Mouse (Mus musculus) lung, embryonic 14.5 days (tissue): ENCODE data around the gene C1qtnf4. TPM values are rescaled to one million over a fixed set of nuclear protein-coding genes. Genes with fewer than 3 reads are reported as not detected.

Experiments used
- ATAC-seq: fragments of 200-750 bp; cut with Nextera tagmentation; 2 replicates; pipeline ENCODE4 v1.8.0; 2017; ENCODE audit warnings: mild to moderate bottlenecking, moderate TSS enrichment, moderate library complexity; ENCODE audit not compliant: insufficient read depth
- DNase-seq: peaks from one replicate; pipeline ENCODE4 v3.0.0-alpha.2; 2015
- H3K27ac ChIP-seq: fragments of 300-500 bp; sonication (generic); 2 replicates; pipeline ENCODE4 v1.5.1; 2014; ENCODE audit warnings: low read depth, mild to moderate bottlenecking, moderate library complexity
- H3K27me3 ChIP-seq: fragments of 300-500 bp; sonication (generic); 2 replicates; pipeline ENCODE4 v1.6.1; 2014; ENCODE audit warnings: low read length, control low read depth; ENCODE audit not compliant: insufficient read depth
- H3K36me3 ChIP-seq: fragments of 300-500 bp; sonication (generic); 2 replicates; pipeline ENCODE4 v1.6.1; 2014; ENCODE audit warnings: control low read depth; ENCODE audit not compliant: insufficient read depth
- H3K4me1 ChIP-seq: fragments of 300-500 bp; sonication (generic); 2 replicates; pipeline ENCODE4 v1.6.1; 2014; ENCODE audit warnings: antibody characterized with exemption, control low read depth; ENCODE audit not compliant: insufficient read depth
- H3K4me2 ChIP-seq: fragments of 300-500 bp; sonication (generic); 2 replicates; pipeline ENCODE4 v1.6.1; 2014; ENCODE audit warnings: mild to moderate bottlenecking
- H3K4me3 ChIP-seq: fragments of 300-500 bp; sonication (generic); 2 replicates; pipeline ENCODE4 v1.5.1; 2014; ENCODE audit warnings: low read depth, low read length
- H3K9ac ChIP-seq: fragments of 300-500 bp; sonication (generic); 2 replicates; pipeline ENCODE4 v1.6.1; 2014
- H3K9me3 ChIP-seq: fragments of 300-500 bp; sonication (generic); 2 replicates; pipeline ENCODE4 v1.6.1; 2016; ENCODE audit warnings: low read depth, low read length, control low read depth
- CTCF ChIP-seq: IDR thresholded peaks from 2 replicates; pipeline ENCODE4 v1.5.1; 2016; ENCODE audit warnings: antibody characterized with exemption, low read depth
- WGBS: fragments of 180-500 bp; shearing (Covaris S2); extraction: QIAGEN DNeasy Blood & Tissue Kit; methylation state at CpG from one replicate; pipeline ENCODE4 v1.1.7; 2014; 5-methylcytosine and 5-hydroxymethylcytosine counted together
- polyA plus RNA-seq: library from polyadenylated mRNA; unstranded; fragments of >200 nt; fragmentation: Nextera tagmentation; extraction: Ambion mirVana; gene quantifications from 2 replicates; pipeline ENCODE4 v1.2.1, GENCODE M21; 2014

Gene C1qtnf4
- polyA plus RNA-seq, 1 experiment from 2014 or later = 3.1 TPM

DNA sequence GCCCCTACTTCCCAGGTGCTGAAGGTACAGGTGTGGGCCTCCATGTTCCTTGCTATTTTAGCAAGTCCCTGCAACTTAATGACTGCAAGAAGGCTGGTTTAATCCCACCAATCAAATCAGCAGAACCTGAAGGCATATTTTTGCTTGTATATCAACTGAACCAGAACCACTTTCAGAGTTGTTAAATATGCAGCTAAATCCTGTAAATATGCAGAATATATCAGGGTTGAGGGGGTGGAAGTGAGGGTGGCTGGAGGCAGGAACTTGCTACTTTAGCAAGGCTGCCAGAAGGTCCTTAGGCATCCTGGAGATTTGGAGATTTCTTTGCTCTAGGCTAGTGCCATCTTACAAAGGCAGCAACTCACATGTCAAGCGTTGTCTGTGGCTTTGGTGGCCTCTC lies 29.9 kb downstream of the C1qtnf4 start:
- DNase-seq (no peak), ATAC-seq (no peak)
- H3K36me3 ChIP-seq = peaks cover 39% of the 10 kb centered on the region
- 0 out of 2 replicates have a peak overlapping the region, but pooled peaks have one; percentile 94 for H3K9ac ChIP-seq
- no peak for TF ChIP-seq CTCF
- H3K4me3 ChIP-seq = peak overlapping the region; percentile 77; the same call in 1 of the 2 replicates
- H3K4me2 ChIP-seq = peak overlapping the region; percentile 93; the same call in 1 of the 2 replicates
- H3K27me3 ChIP-seq = no peaks in the 10 kb centered on the region
- peaks cover 16% of the 10 kb centered on the region; the same call in 1 of the 2 replicates for H3K4me1 ChIP-seq
- no peaks in the 10 kb centered on the region for H3K9me3 ChIP-seq
- 80% methylated on average over 1 of the region's 1 CpGs for WGBS
- no peak overlapping the region for H3K27ac ChIP-seq

DNA sequence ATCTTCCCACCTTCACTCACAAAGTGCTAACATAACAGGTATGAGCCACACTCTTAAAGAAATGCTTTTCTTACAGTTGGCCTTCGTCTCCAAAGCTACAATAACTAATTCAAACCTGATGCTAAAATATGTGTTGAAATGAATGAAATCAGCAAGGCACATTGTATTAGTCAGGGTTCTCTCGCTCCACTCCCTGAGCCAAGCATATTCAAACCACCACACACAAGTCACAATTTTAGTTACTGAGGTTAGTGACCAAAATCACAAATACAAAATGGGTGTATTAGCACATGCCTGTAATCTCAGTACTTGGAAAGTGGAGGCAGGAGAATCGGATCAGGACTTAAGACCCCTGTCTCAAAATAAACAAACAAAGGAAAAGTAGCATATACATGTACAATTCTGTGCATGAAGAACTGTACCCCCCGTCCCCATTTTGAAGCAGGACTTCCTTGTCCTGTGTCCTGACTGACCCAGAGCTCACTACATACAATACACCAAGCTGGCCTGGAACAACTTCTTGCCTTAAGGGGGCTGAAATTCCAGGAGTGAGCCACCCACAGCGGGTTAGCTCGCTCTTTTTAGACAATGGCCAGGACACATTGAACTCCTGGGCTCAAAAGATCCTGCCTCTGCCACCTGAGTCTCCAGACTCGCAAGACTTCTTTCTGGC lies 31.0 kb downstream of the C1qtnf4 start:
- WGBS = 17% methylated on average over 7 of the region's 7 CpGs
- Histone ChIP-seq H3K27ac (peak overlapping the region; percentile 94), H3K4me3 (peak overlapping the region; percentile 77), H3K9ac (peak overlapping the region; percentile 94), H3K9me3 (no peaks in the 10 kb centered on the region), H3K4me1 (peaks cover 16% of the 10 kb centered on the region; the same call in 1 of the 2 replicates), H3K27me3 (no peaks in the 10 kb centered on the region), H3K4me2 (peak overlapping the region; percentile 93), H3K36me3 (peaks cover 28% of the 10 kb centered on the region)
- peak; percentile 25; the same call in 1 of the 2 replicates for ATAC-seq
- no peak for DNase-seq
- no peak for TF ChIP-seq CTCF

DNA sequence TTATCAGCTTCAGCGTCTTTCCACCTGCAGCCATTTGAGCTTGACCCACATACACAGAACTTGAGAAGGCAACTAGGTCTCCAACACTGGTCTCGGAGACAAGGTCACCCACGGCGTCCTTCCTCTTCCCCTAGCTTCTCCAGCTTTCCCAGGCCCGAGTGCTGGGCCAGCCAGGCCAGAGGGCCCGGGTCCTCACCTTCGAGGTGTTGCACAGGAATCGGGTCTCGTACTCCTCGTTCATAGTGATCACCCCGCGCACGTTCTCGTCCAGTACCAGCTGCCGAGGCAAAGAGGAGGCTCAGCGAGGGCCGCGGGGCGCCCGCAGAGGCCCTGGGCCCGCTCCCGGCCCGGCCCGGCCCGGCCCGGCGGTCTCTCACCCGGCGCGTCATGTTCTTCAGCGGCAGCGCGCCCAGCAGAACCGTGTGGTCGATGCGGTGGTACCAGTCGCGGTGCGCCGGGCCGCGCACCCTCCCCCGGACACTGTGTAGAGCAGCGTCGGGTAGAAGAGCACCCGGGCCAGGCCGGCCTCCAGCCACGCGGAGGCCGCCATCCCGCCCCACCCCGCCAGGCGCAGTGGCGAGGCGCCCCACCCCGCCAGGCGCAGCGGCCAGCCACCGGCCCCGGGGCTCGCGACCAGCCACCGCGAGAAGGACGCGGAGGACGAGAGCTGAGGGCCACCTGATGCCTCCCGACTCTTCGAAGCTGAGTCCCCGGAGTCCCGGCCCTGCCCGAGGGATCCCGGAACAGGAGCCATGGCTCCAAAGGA lies 31.8 kb downstream of the C1qtnf4 start:
- peaks cover 22% of the 10 kb centered on the region for H3K36me3 ChIP-seq
- TF ChIP-seq CTCF = no peak
- H3K4me3 ChIP-seq = peak overlapping the region; percentile 77
- H3K4me1 ChIP-seq = peaks cover 16% of the 10 kb centered on the region; the same call in 1 of the 2 replicates
- H3K27me3 ChIP-seq = no peaks in the 10 kb centered on the region
- peak; percentile 77 for DNase-seq
- H3K4me2 ChIP-seq = peak overlapping the region; percentile 93
- peak overlapping the region; percentile 94 for H3K9ac ChIP-seq
- under 1% methylated on average over 73 of the region's 73 CpGs for WGBS
- H3K27ac ChIP-seq = peak overlapping the region; percentile 94
- H3K9me3 ChIP-seq = no peaks in the 10 kb centered on the region
- peak; percentile 91 for ATAC-seq

DNA sequence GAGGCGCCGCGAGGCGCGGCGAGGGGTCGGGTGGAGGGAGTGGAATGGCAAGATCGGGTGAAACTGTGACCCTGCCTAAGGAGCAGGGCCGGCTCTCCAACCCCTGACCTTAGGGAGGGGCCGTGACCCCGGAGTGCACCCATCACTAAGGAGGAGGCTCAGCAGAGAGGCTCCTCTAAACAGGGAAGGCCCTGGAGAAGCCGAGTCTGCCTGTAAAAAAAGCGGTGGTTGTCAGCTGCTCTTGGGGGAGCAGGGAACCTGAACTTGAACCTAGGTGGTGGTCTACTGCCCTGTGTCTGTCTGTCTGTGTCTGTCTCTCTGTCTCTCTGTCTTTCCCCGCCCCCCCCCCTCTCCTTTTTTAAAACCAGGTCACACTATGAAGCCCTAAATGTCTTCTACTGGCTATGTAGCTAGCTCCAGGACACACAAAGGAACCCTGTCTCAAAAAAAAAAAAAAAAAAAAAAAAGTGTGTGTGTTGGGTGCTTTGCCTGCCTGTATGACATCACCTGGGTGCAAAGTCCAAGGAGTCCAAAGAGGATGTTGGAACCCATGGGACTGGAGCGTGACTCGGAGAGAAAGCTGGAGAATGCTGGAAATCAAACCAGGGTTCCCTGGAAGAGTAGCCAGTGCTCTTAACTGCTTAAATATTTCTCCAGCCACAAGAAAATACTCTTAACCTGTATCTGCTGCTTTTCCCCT lies 32.5 kb downstream of the C1qtnf4 start:
- H3K27ac ChIP-seq = peak overlapping the region; percentile 94
- H3K4me2 ChIP-seq = peak overlapping the region; percentile 93
- DNase-seq (peak; percentile 61), ATAC-seq (peak; percentile 5; the same call in 1 of the 2 replicates)
- H3K27me3 ChIP-seq = no peaks in the 10 kb centered on the region
- TF ChIP-seq CTCF = no peak
- H3K9ac ChIP-seq = peak overlapping the region; percentile 94
- no peaks in the 10 kb centered on the region for H3K9me3 ChIP-seq
- peaks cover 15% of the 10 kb centered on the region for H3K36me3 ChIP-seq
- WGBS = 11% methylated on average over 16 of the region's 16 CpGs
- H3K4me1 ChIP-seq = peaks cover 16% of the 10 kb centered on the region; the same call in 1 of the 2 replicates
- peak overlapping the region; percentile 77 for H3K4me3 ChIP-seq

DNA sequence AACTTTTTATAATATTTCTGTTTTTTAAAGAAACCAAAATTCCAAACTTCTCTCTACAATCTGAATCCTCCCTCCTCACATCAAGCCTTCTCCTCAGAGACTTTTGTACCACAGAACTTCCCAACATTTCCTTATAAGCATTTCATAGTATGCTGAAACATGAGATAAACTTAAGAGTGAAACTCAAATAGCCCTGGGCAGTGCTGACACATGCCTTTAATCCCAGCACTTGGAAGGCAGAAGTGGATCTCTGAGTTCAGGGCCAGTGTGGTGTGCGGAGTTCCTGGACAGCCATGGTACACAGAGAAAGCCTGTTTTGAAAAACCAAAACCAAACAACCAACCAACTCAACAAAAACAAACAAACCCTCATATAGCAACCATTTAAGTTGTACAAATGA lies 35.5 kb downstream of the C1qtnf4 start:
- no peak for TF ChIP-seq CTCF
- no peaks in the 10 kb centered on the region for H3K36me3 ChIP-seq
- H3K4me1 ChIP-seq = peaks cover 6% of the 10 kb centered on the region; the same call in 1 of the 2 replicates
- H3K4me2 ChIP-seq = no peak overlapping the region
- H3K4me3 ChIP-seq = no peak overlapping the region
- H3K27me3 ChIP-seq = no peaks in the 10 kb centered on the region
- ATAC-seq = no peak
- no peak for DNase-seq
- no peak overlapping the region for H3K9ac ChIP-seq
- no peaks in the 10 kb centered on the region for H3K9me3 ChIP-seq
- no peak overlapping the region for H3K27ac ChIP-seq
- 64% methylated on average over 1 of the region's 1 CpGs for WGBS

DNA sequence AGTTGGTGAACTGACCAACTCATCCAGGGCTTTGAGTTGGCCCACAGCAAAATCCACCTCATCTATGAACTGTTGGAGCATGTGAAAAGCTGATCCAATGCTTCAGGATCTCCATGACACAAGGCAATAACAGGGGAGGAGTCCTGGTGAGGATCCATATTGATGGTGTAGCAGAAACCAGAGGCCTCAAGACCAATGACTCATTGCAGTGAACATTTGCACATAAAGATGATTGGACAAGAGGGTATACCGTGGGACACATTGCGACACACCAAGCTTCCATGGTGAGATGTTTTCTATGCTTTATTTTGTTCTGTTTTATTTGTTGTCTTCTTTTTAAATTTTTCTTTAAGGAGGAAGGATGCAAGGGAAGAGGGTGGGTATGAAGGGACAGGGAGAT lies 37.0 kb downstream of the C1qtnf4 start:
- Histone ChIP-seq H3K36me3 (no peaks in the 10 kb centered on the region), H3K27me3 (no peaks in the 10 kb centered on the region), H3K4me3 (no peak overlapping the region), H3K27ac (no peak overlapping the region), H3K9ac (no peak overlapping the region), H3K4me1 (no peaks in the 10 kb centered on the region), H3K4me2 (no peak overlapping the region), H3K9me3 (no peaks in the 10 kb centered on the region)
- DNase-seq (no peak), ATAC-seq (no peak)
- 94% methylated on average over 2 of the region's 2 CpGs for WGBS
- no peak for TF ChIP-seq CTCF
